Mouse (Mus musculus): ENCODE measurements around the gene Ost4. TPM values are rescaled to one million over a fixed set of nuclear protein-coding genes. Genes with fewer than 3 reads are reported as not detected.

Ost4 gene
- total and polyA plus RNA-seq, 3 experiments, result 80.1 to 346 (median 309) TPM

GRCm38 (mm10) chr5:30950922-30951321 is 43.3 kb upstream of the Ost4 start:
- ATAC-seq (ENCODE audit: extremely low read depth, insufficient number of reproducible peaks, low FRiP score, poor library complexity, severe bottlenecking) (no peak), DNase-seq (ENCODE audit: low spot score) (no peak)
- Histone ChIP-seq H3K27me3 (ENCODE audit: insufficient read depth, low read length) (peaks cover 5% of the 10 kb centered on the region), H3K4me3 (ENCODE audit: low read depth, low read length) (no peak overlapping the region), H3K9me3 (replicated peaks) (peaks cover 8% of the 10 kb centered on the region), H3K4me1 (ENCODE audit: insufficient read depth, low read depth, low read length) (peaks cover 38% of the 10 kb centered on the region), H3K36me3 (replicated peaks) (peaks cover 49% of the 10 kb centered on the region)
- no peak for TF ChIP-seq GATA2 (IDR thresholded peaks at IDR 0.05; ENCODE audit: borderline replicate concordance, low read depth, low read length)
- no peak for TF ChIP-seq CTCF (IDR thresholded peaks at IDR 0.05; ENCODE audit: low read depth, low read length)
- TF ChIP-seq TAL1 (conservative IDR thresholded peaks at IDR 0.05; ENCODE audit: low read depth, low read length), result no peak
- TF ChIP-seq GATA1 (IDR thresholded peaks at IDR 0.05; ENCODE audit: borderline replicate concordance, low read length), result no peak
- no peak for TF ChIP-seq POLR2AphosphoS5 (IDR thresholded peaks at IDR 0.05; ENCODE audit: insufficient replicate concordance, low read depth, low read length)

- Histone ChIP-seq H3K4me1 (ENCODE audit: insufficient read depth, low read depth, low read length) (peaks cover 39% of the 10 kb centered on the region), H3K4me3 (ENCODE audit: low read depth, low read length) (peak overlapping the region; percentile 75), H3K9me3 (replicated peaks) (peaks cover 3% of the 10 kb centered on the region), H3K27me3 (ENCODE audit: insufficient read depth, low read length) (peaks cover 9% of the 10 kb centered on the region), H3K36me3 (replicated peaks) (peaks cover 44% of the 10 kb centered on the region)
- ATAC-seq (ENCODE audit: extremely low read depth, insufficient number of reproducible peaks, low FRiP score, poor library complexity, severe bottlenecking), result no peak
- no peak for DNase-seq (ENCODE audit: low spot score)
- TF ChIP-seq GATA1 (IDR thresholded peaks at IDR 0.05; ENCODE audit: borderline replicate concordance, low read length), result no peak
- TF ChIP-seq GATA2 (IDR thresholded peaks at IDR 0.05; ENCODE audit: borderline replicate concordance, low read depth, low read length), result no peak
- no peak for TF ChIP-seq TAL1 (conservative IDR thresholded peaks at IDR 0.05; ENCODE audit: low read depth, low read length)
- TF ChIP-seq POLR2AphosphoS5 (IDR thresholded peaks at IDR 0.05; ENCODE audit: insufficient replicate concordance, low read depth, low read length), result no peak
- TF ChIP-seq CTCF (IDR thresholded peaks at IDR 0.05; ENCODE audit: low read depth, low read length), result no peak
These were observed 42.9 kb upstream of the Ost4 start for GRCm38 (mm10) chr5:30950451-30950850.

- ATAC-seq (ENCODE audit: extremely low read depth, insufficient number of reproducible peaks, low FRiP score, poor library complexity, severe bottlenecking), result peak; percentile 92
- Histone ChIP-seq H3K9me3 (replicated peaks) (no peaks in the 10 kb centered on the region; the same call in 1 of the 2 replicates), H3K27me3 (ENCODE audit: insufficient read depth, low read length) (peaks cover 15% of the 10 kb centered on the region), H3K36me3 (replicated peaks) (peaks cover 38% of the 10 kb centered on the region), H3K4me3 (ENCODE audit: low read depth, low read length) (peak overlapping the region; percentile 75), H3K4me1 (ENCODE audit: insufficient read depth, low read depth, low read length) (peaks cover 40% of the 10 kb centered on the region)
- DNase-seq (ENCODE audit: low spot score), result peak; percentile 95
- TF ChIP-seq GATA2 (IDR thresholded peaks at IDR 0.05; ENCODE audit: borderline replicate concordance, low read depth, low read length) (no peak), TAL1 (conservative IDR thresholded peaks at IDR 0.05; ENCODE audit: low read depth, low read length) (no peak), CTCF (IDR thresholded peaks at IDR 0.05; ENCODE audit: low read depth, low read length) (no peak), POLR2AphosphoS5 (IDR thresholded peaks at IDR 0.05; ENCODE audit: insufficient replicate concordance, low read depth, low read length) (no peak), GATA1 (IDR thresholded peaks at IDR 0.05; ENCODE audit: borderline replicate concordance, low read length) (no peak)
These were observed 42.2 kb upstream of the Ost4 start for GRCm38 (mm10) chr5:30949654-30950326.

- Histone ChIP-seq H3K4me3 (ENCODE audit: low read depth, low read length) (no peak overlapping the region), H3K27me3 (ENCODE audit: insufficient read depth, low read length) (peaks cover 21% of the 10 kb centered on the region), H3K4me1 (ENCODE audit: insufficient read depth, low read depth, low read length) (peaks cover 38% of the 10 kb centered on the region), H3K9me3 (replicated peaks) (no peaks in the 10 kb centered on the region), H3K36me3 (replicated peaks) (peaks cover 26% of the 10 kb centered on the region)
- DNase-seq (ENCODE audit: low spot score), result no peak
- no peak for ATAC-seq (ENCODE audit: extremely low read depth, insufficient number of reproducible peaks, low FRiP score, poor library complexity, severe bottlenecking)
- TF ChIP-seq GATA2 (IDR thresholded peaks at IDR 0.05; ENCODE audit: borderline replicate concordance, low read depth, low read length), result no peak
- TF ChIP-seq GATA1 (IDR thresholded peaks at IDR 0.05; ENCODE audit: borderline replicate concordance, low read length), result no peak
- TF ChIP-seq POLR2AphosphoS5 (IDR thresholded peaks at IDR 0.05; ENCODE audit: insufficient replicate concordance, low read depth, low read length), result no peak
- TF ChIP-seq TAL1 (conservative IDR thresholded peaks at IDR 0.05; ENCODE audit: low read depth, low read length), result no peak
- no peak for TF ChIP-seq CTCF (IDR thresholded peaks at IDR 0.05; ENCODE audit: low read depth, low read length)
These were observed 41.0 kb upstream of the Ost4 start for GRCm38 (mm10) chr5:30948620-30949019.

- no peaks in the 10 kb centered on the region for H3K36me3 ChIP-seq (replicated peaks)
- H3K4me1 ChIP-seq (ENCODE audit: insufficient read depth, low read depth, low read length), result peaks cover 18% of the 10 kb centered on the region
- DNase-seq (ENCODE audit: low spot score), result no peak
- TF ChIP-seq GATA1 (IDR thresholded peaks at IDR 0.05; ENCODE audit: borderline replicate concordance, low read length) (no peak), TAL1 (conservative IDR thresholded peaks at IDR 0.05; ENCODE audit: low read depth, low read length) (no peak), POLR2AphosphoS5 (IDR thresholded peaks at IDR 0.05; ENCODE audit: insufficient replicate concordance, low read depth, low read length) (no peak), GATA2 (IDR thresholded peaks at IDR 0.05; ENCODE audit: borderline replicate concordance, low read depth, low read length) (no peak), CTCF (IDR thresholded peaks at IDR 0.05; ENCODE audit: low read depth, low read length) (no peak)
- ATAC-seq (ENCODE audit: extremely low read depth, insufficient number of reproducible peaks, low FRiP score, poor library complexity, severe bottlenecking), result no peak
- no peaks in the 10 kb centered on the region for H3K9me3 ChIP-seq (replicated peaks)
- no peak within 1 kb of the TSS for H3K4me3 ChIP-seq (ENCODE audit: low read depth, low read length)
- H3K27me3 ChIP-seq (ENCODE audit: insufficient read depth, low read length), result peaks cover 28% of the 10 kb centered on the region
These were observed 37.6 kb upstream of the Ost4 start, which contains the start of gene Cgref1 for GRCm38 (mm10) chr5:30944956-30945781. Cgref1 (minus strand) TSS chr5:30945591.

- no peak overlapping the region for H3K4me3 ChIP-seq (ENCODE audit: low read depth, low read length)
- no peak for DNase-seq (ENCODE audit: low spot score)
- H3K4me1 ChIP-seq (ENCODE audit: insufficient read depth, low read depth, low read length), result peaks cover 14% of the 10 kb centered on the region
- ATAC-seq (ENCODE audit: extremely low read depth, insufficient number of reproducible peaks, low FRiP score, poor library complexity, severe bottlenecking), result no peak
- no peaks in the 10 kb centered on the region for H3K36me3 ChIP-seq (replicated peaks)
- no peak for TF ChIP-seq TAL1 (conservative IDR thresholded peaks at IDR 0.05; ENCODE audit: low read depth, low read length)
- no peak for TF ChIP-seq GATA2 (IDR thresholded peaks at IDR 0.05; ENCODE audit: borderline replicate concordance, low read depth, low read length)
- no peak for TF ChIP-seq CTCF (IDR thresholded peaks at IDR 0.05; ENCODE audit: low read depth, low read length)
- TF ChIP-seq GATA1 (IDR thresholded peaks at IDR 0.05; ENCODE audit: borderline replicate concordance, low read length), result no peak
- no peak for TF ChIP-seq POLR2AphosphoS5 (IDR thresholded peaks at IDR 0.05; ENCODE audit: insufficient replicate concordance, low read depth, low read length)
- no peaks in the 10 kb centered on the region for H3K9me3 ChIP-seq (replicated peaks)
- peaks cover 30% of the 10 kb centered on the region for H3K27me3 ChIP-seq (ENCODE audit: insufficient read depth, low read length)
These were observed 36.8 kb upstream of the Ost4 start for GRCm38 (mm10) chr5:30944344-30944743.

Data from G1E (cell line).